Mouse (Mus musculus): ENCODE data around the gene Psmb5.

Gene Psmb5

GRCm38 (mm10) chr14:54617897-54618365, at the start of gene Psmb5:
Gene Psmb5, minus strand, starts transcription at chr14:54618022.
- DNase-seq (ENCODE audit: low spot score) = peak; percentile 91

DNA sequence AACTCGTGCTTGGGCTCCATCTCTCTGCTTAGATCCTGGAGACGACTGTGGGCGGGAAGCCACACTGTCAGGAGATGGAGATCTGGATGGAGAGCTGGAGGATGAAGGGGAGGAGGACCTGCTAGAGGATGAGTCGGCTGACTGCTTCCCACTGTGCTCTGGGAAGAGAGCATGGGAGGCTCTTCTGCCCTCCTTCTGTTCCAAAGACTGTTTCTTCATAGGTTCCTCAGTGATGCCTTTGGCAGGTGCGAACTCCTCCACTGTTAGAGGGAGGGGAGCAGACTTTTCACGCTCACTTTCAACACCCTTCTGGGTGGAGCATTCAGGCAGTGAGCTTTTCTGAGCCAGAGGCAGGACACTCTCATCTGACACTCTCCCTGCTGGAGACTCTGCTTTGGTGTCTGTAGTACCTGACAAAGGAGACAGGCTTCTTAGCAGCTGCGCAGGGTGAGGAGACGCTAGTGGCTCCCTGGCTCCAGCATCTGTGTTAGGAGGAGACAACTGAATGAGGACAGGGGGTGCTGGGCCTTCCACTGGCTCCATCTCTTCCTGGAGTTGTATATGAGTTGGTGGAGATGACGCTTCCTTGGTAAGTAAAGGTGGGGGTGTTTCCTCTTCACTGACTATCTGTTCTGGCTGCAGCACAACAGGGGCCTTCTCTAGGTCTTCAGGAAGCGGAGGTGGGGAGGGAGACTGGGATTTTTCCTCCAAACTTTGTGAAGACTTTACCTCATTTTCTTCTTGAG, 46.8 kb upstream of the Psmb5 start:
- no peak for DNase-seq (ENCODE audit: low spot score)

DNA sequence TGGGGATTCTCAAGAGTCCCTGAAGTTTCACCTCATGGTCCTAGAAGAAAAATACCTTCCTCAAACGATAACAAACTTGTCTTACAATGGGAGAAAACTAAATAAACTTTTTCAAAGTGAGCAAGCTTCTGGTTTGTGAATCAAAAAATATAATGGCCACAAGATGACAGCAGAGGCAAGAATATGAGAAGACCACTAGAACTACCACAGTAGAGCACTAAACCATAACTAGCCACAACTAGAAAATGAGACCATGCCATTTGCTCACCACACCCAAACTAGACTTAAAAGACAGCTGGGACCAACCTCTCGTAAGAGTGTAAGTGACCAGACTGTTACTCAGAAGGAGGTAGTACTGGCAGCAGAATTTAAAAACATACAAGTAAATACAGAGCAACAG, 42.2 kb upstream of the Psmb5 start:
- DNase-seq (ENCODE audit: low spot score) = no peak

GRCm38 (mm10) chr14:54653496-54653895, 35.7 kb upstream of the Psmb5 start:
- peak; percentile 76 for DNase-seq (ENCODE audit: low spot score)

- DNase-seq (ENCODE audit: low spot score) = no peak
These were observed 35.0 kb upstream of the Psmb5 start for GRCm38 (mm10) chr14:54652787-54653186.

- DNase-seq (ENCODE audit: low spot score) = no peak
These were observed 33.7 kb upstream of the Psmb5 start for GRCm38 (mm10) chr14:54651556-54651955.

GRCm38 (mm10) chr14:54650621-54651454, 33.0 kb upstream of the Psmb5 start:
- DNase-seq (ENCODE audit: low spot score) = peak; percentile 74

DNA sequence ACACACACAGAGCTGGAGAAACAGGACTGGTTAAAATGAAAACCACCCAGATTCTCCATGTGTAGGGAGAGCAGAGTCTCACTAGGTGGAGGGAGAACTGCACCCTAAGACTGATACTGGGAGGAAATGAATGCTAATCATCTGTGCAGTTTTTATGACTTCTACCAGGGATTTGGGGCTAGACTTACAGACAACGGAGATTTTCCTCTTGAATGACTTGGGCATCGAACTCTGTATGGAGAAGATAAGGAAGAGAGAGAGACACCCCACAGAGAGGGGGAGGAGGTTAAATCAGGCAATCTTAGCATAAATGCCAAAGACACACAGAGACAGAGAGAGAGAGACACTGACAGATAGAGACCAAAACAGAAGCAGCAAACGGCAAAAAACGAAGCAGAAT, 30.1 kb upstream of the Psmb5 start:
- DNase-seq (ENCODE audit: low spot score) = no peak

- DNase-seq (ENCODE audit: low spot score) = no peak
These were observed 29.2 kb upstream of the Psmb5 start for GRCm38 (mm10) chr14:54646898-54647636.

- no peak for DNase-seq (ENCODE audit: low spot score)
These were observed 28.6 kb upstream of the Psmb5 start for GRCm38 (mm10) chr14:54646455-54646854.

DNA sequence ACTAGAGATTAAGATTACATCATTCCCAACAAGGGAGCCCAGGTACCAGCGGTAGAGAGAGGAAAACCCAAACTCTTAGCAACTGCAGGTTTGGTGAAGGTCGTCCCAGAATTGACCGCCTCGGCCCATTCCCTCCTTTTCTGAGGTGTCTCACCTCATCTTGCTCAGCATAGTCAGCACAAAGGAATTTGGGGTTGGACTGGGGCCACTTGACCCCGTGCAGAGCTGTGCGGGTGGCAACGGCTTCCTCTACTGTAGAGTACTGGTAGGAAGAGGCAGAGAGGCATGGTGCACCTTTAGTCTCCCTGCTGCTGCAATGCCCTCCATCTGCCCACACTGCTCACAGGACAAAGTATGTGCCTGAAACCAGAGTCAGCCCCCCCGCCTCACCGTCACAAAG, 26.5 kb upstream of the Psmb5 start:
- DNase-seq (ENCODE audit: low spot score) = no peak

DNA sequence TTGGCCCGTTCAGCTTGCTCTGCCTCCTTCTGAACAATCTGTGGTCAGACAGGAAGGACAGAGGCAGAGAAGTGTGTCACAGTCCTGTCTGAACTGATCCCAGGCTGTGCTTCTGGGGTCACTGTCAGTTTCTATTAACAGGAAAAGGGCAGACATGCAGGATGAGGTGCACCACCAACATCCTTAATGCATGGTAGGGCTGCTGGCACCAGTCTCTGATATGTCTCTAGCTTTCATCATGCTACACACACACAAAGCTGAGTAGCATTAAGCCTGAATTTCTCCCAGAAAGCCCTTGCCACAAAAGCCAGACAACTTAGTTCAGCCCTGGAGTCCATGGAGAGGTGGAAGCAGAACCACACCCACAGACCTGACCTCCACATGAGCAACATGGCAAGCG, 25.2 kb upstream of the Psmb5 start:
- no peak for DNase-seq (ENCODE audit: low spot score)

DNA sequence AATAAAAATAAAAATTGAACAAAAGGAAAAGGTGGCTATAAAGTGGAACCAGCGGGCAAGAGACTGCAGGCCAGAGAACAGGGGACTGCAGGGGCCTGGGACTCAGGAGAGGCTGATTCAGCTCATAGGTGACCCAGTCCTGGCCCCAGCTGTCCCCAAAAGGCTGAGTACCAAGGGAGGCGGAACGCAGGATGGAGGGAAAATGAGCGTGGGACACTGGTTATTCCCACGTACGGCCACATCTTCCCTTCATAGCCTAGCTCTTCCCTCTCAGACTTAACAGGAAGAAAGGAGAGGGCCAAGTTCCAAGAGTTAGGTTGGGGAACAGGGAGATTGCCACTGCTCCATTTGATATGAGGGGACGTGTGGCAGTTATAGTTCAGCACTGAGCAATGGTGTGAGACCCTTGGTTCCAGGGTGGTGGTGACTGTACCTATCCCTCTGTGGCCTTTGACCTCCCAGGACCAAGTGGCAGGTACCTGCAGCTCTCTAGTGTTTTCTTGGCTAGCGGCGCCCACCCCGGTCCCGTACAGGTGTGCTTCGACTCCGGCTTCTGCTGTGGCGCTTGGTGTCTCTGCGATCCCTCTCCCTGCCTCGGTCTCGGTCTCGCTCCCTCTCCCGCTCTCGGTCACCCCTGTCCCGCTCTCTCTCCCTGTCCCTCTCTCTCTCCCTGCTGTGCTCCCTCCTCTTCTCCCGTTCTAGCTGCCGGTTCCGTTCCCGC, 24.6 kb upstream of the Psmb5 start:
- DNase-seq (ENCODE audit: low spot score) = no peak

DNA sequence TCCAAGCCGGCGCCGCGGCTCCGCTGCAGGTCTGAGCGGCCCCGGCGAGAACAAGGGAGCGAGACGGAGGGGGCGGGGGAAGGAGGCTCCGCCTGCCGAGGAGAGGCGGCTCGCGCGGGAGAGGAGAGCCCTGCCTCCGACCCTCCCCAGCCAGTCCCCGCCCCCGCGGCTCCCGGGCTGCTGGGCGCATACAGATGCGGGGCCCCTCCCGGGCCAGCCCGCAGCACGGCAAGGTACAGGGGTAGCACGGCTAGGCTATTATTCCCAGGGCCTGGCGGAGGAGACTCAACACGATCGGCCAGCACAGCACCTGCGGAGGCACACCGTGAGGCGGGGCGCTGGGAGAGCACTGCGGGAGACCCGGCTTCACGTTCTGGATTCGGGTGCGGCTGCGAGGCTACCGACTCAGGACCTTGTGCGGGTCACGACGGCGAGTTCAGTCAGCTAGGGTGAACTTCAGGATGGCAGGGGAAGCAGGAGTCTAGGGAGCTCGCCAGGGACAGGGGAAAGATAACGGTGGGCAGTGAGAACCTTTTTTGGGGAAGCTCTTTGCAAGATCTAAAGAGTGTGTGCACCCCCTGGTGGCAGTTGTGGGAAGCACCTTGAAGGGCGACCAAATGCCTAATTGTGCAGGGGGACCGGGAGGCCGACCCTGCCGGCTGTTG, 23.6 kb upstream of the Psmb5 start, which contains the start of gene Cdh24:
Gene Cdh24, minus strand, starts transcription at position 60 of the 665 bp plus-strand sequence.
- DNase-seq (ENCODE audit: low spot score) = peak; percentile 85

DNA sequence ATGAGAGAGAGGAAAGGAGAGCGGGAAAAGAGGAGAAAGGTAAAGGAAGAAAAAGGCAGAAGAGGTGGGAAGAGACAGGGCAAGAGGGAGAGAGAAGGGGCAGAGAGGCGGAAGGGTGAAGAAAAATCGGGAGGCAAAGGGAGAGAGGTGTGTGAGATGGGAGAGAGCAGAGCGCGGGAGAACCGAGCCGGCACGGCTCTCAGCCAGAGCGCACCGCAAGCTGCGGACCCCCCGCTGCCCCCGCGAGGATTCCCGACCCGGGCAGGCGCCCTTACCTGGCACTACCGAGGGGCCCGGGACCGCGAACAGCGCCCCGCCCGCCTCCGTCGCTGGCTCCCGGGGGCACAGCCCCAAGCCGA, 23.1 kb upstream of the Psmb5 start, which contains the start of gene Gm17606:
Gene Gm17606, plus strand, starts transcription at position 7 of the 359 bp plus-strand sequence.
- no peak for DNase-seq (ENCODE audit: low spot score)

DNA sequence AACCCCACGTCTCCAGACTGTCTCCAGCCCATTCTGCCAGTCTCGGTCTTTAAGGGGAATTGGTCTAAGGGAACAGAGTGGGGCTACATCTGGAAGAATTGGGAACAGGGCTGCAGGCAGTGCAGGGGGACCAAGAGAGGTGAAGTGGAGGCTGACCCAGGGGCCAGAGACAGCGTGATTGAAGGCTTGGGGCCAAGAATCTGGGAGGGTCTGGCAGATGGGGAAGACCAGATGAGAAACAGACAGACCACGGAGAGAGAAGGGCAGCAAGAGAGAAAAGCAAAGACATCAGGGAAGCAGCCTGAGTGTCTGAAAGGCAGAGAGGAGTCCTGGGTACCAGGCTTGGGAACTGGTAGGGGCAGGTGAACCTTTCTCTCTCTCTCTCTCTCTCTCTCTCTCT, 22.3 kb upstream of the Psmb5 start:
- no peak for DNase-seq (ENCODE audit: low spot score)

- no peak for DNase-seq (ENCODE audit: low spot score)
These were observed 20.4 kb upstream of the Psmb5 start for GRCm38 (mm10) chr14:54638210-54638609.

DNA sequence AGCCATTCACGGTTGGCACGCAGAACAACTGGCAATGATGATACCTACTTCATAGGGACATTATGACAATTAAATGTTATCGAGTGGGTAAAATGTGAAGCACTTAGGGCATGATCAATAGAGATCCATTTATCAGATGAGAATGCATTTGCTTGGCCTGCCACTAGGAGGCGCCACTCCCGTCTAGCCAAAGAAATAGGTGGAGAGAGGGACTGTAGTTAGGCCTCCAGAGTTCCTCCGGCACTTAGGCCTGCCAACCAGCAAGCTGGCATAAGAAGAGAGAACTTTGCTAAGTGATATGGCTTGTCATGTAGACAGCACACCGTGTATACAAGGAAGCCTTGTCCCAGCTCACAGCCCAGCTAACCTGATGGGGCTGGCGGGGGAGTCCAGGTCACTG, 19.1 kb upstream of the Psmb5 start:
- DNase-seq (ENCODE audit: low spot score) = no peak

GRCm38 (mm10) chr14:54634182-54634581, 16.4 kb upstream of the Psmb5 start:
- DNase-seq (ENCODE audit: low spot score) = no peak

- DNase-seq (ENCODE audit: low spot score) = no peak
These were observed 14.4 kb upstream of the Psmb5 start for GRCm38 (mm10) chr14:54632252-54632651.

DNA sequence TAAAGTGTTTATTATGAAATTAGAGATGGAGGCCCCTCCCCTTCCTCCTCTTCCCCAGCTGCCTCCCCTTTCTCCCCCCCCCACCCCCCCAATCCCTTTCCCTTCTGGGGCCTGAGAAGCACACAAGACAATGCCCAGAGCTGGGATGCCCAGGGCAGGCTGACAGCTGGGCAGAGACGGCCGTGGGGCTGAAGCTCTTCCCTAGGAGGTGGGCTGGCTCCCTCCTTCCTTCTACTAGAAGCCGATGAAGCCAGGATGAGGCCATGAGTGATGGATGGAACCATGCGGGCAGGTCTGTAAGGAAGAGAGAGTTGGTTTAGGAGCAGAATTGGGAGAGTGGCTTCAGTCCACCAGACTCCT, 13.4 kb upstream of the Psmb5 start:
- no peak for DNase-seq (ENCODE audit: low spot score)

Data from testis, postnatal 14 days (tissue).